Mouse (Mus musculus) lung, adult 2 months (tissue): Measurements from ENCODE around the gene Ankrd33. TPM values are rescaled to one million over a fixed set of nuclear protein-coding genes. Genes with fewer than 3 reads are reported as not detected.

Source experiments
- DNase-seq: peaks from one replicate; pipeline ENCODE4 v3.0.0; 2022
- H3K4me1 ChIP-seq: fragments of 200-500 bp; 2 replicates; pipeline ENCODE4 v1.6.1; 2011; ENCODE audit warnings: low read length; ENCODE audit not compliant: control insufficient read depth, insufficient read depth
- H3K4me3 ChIP-seq: fragments of 200-500 bp; replicated peaks from 2 replicates; pipeline ENCODE3; 2011; ENCODE audit warnings: low read depth, mild to moderate bottlenecking, control low read depth, low read length; ENCODE audit errors: extremely low read depth
- CTCF ChIP-seq: fragments of 200-500 bp; IDR thresholded peaks from 2 replicates; pipeline ENCODE4 v1.5.1; 2011; ENCODE audit warnings: mild to moderate bottlenecking, low read length, control low read depth; ENCODE audit not compliant: insufficient read depth
- POLR2A ChIP-seq: fragments of 200-500 bp; IDR thresholded peaks from 2 replicates; pipeline ENCODE4 v1.6.1; 2011; ENCODE audit warnings: low read depth, mild to moderate bottlenecking, control low read depth, low read length, borderline replicate concordance; ENCODE audit errors: extremely low read depth
- WGBS: fragments of 180-500 bp; shearing (Covaris S2); methylation state at CpG from one replicate; pipeline ENCODE4 v1.1.7; 2018; 5-methylcytosine and 5-hydroxymethylcytosine counted together
- polyA plus RNA-seq: library from polyadenylated mRNA; depleted of rRNA; stranded (reverse); fragments of >200 nt; gene quantifications from 2 replicates; pipeline ENCODE4 v1.2.3, GENCODE M21; 2012

Ankrd33 gene
- polyA plus RNA-seq, 1 experiment = 0.28 TPM

- DNase-seq = no peak
- Histone ChIP-seq H3K4me3 (no peak overlapping the region), H3K4me1 (peaks cover 10% of the 10 kb centered on the region)
- WGBS = 47% methylated on average over 4 of the region's 4 CpGs
- TF ChIP-seq CTCF = no peak
- no peak for TF ChIP-seq POLR2A
Measured at GRCm38 (mm10) chr15:101082236-101082635, 33.3 kb upstream of the Ankrd33 start.

GRCm38 (mm10) chr15:101084499-101084898 lies 31.1 kb upstream of the Ankrd33 start:
- H3K4me1 ChIP-seq = peaks cover 4% of the 10 kb centered on the region
- TF ChIP-seq CTCF (no peak), POLR2A (no peak)
- no peak overlapping the region for H3K4me3 ChIP-seq
- no peak for DNase-seq
- 73% methylated on average over 10 of the region's 10 CpGs for WGBS

- Histone ChIP-seq H3K4me1 (peaks cover 4% of the 10 kb centered on the region; the same call in 1 of the 2 replicates), H3K4me3 (no peak overlapping the region)
- no peak for DNase-seq
- TF ChIP-seq CTCF (no peak), POLR2A (no peak)
- WGBS = 64% methylated on average over 9 of the region's 9 CpGs
Measured at GRCm38 (mm10) chr15:101086451-101086850, 29.1 kb upstream of the Ankrd33 start.

GRCm38 (mm10) chr15:101086956-101087355 lies 28.6 kb upstream of the Ankrd33 start:
- no peak overlapping the region for H3K4me3 ChIP-seq
- 31% methylated on average over 3 of the region's 3 CpGs for WGBS
- DNase-seq = peak; percentile 46
- TF ChIP-seq CTCF (no peak), POLR2A (no peak)
- peaks cover 4% of the 10 kb centered on the region; the same call in 1 of the 2 replicates for H3K4me1 ChIP-seq

GRCm38 (mm10) chr15:101088291-101088690 lies 27.3 kb upstream of the Ankrd33 start:
- no peak for DNase-seq
- H3K4me1 ChIP-seq = no peaks in the 10 kb centered on the region
- TF ChIP-seq POLR2A (no peak), CTCF (no peak)
- no peak overlapping the region for H3K4me3 ChIP-seq
- 75% methylated on average over 4 of the region's 4 CpGs for WGBS

- TF ChIP-seq CTCF = no peak
- TF ChIP-seq POLR2A = no peak
- 96% methylated on average over 8 of the region's 8 CpGs for WGBS
- no peak for DNase-seq
- Histone ChIP-seq H3K4me3 (no peak overlapping the region), H3K4me1 (no peaks in the 10 kb centered on the region)
Measured at GRCm38 (mm10) chr15:101091551-101091950, 24.0 kb upstream of the Ankrd33 start.

GRCm38 (mm10) chr15:101092121-101092828 lies 23.3 kb upstream of the Ankrd33 start:
- Histone ChIP-seq H3K4me1 (no peaks in the 10 kb centered on the region), H3K4me3 (no peak overlapping the region)
- WGBS = 59% methylated on average over 14 of the region's 14 CpGs
- TF ChIP-seq POLR2A (no peak), CTCF (no peak)
- DNase-seq = no peak

- DNase-seq = no peak
- Histone ChIP-seq H3K4me1 (no peaks in the 10 kb centered on the region), H3K4me3 (no peak overlapping the region)
- WGBS = 68% methylated on average over 25 of the region's 25 CpGs
- TF ChIP-seq POLR2A (no peak), CTCF (no peak)
Measured at GRCm38 (mm10) chr15:101092829-101093648, 22.5 kb upstream of the Ankrd33 start.

GRCm38 (mm10) chr15:101093988-101094387 lies 21.6 kb upstream of the Ankrd33 start:
- no peak for DNase-seq
- no peak for TF ChIP-seq POLR2A
- TF ChIP-seq CTCF = no peak
- no peak overlapping the region for H3K4me3 ChIP-seq
- H3K4me1 ChIP-seq = no peaks in the 10 kb centered on the region
- 82% methylated on average over 6 of the region's 6 CpGs for WGBS

GRCm38 (mm10) chr15:101094979-101095378 lies 20.6 kb upstream of the Ankrd33 start:
- DNase-seq = no peak
- TF ChIP-seq CTCF = no peak
- TF ChIP-seq POLR2A = no peak
- WGBS = 76% methylated on average over 9 of the region's 9 CpGs
- H3K4me1 ChIP-seq = no peaks in the 10 kb centered on the region
- no peak overlapping the region for H3K4me3 ChIP-seq
